Mouse (Mus musculus): ENCODE measurements at regions not wholly inside any gene's neighbourhood (a gene's known extent, or its start where the extent isn't known, plus 50 kb on each side); places are given as distances from the start of the nearest gene placed in this dataset.
A peak's percentile ranks its signal among the peaks of the same experiment; 100 is the strongest.

GRCm38 (mm10) chr4:137160526-137160925 lies 111.9 kb upstream of the Zbtb40 start:
- DNase-seq (ENCODE audit: low spot score in 2 of 2) = no peak

GRCm38 (mm10) chr4:137158201-137158600 lies 109.6 kb upstream of the Zbtb40 start:
- no peak for DNase-seq (ENCODE audit: low spot score in 2 of 2)

- DNase-seq (ENCODE audit: low spot score in 2 of 2) = no peak
These were observed 108.0 kb upstream of the Zbtb40 start for GRCm38 (mm10) chr4:137156441-137157105.

GRCm38 (mm10) chr4:137148756-137149155 lies 100.2 kb upstream of the Zbtb40 start:
- no peak for DNase-seq (ENCODE audit: low spot score in 2 of 2)

- DNase-seq (ENCODE audit: low spot score in 2 of 2) = no peak
These were observed 99.2 kb upstream of the Zbtb40 start for GRCm38 (mm10) chr4:137147795-137148194.

- no peak for DNase-seq (ENCODE audit: low spot score in 2 of 2)
These were observed 97.7 kb upstream of the Zbtb40 start for GRCm38 (mm10) chr4:137146326-137146725.

- no peak for DNase-seq (ENCODE audit: low spot score in 2 of 2)
These were observed 93.7 kb upstream of the Zbtb40 start for GRCm38 (mm10) chr4:137142316-137142715.

GRCm38 (mm10) chr4:137139051-137139705 lies 90.6 kb upstream of the Zbtb40 start:
- no peak for DNase-seq (ENCODE audit: low spot score in 2 of 2)

- no peak for DNase-seq (ENCODE audit: low spot score in 2 of 2)
These were observed 89.5 kb upstream of the Zbtb40 start for GRCm38 (mm10) chr4:137138127-137138526.

GRCm38 (mm10) chr4:137136313-137136712 lies 87.7 kb upstream of the Zbtb40 start:
- no peak for DNase-seq (ENCODE audit: low spot score in 2 of 2)

- no peak for DNase-seq (ENCODE audit: low spot score in 2 of 2)
These were observed 87.2 kb upstream of the Zbtb40 start for GRCm38 (mm10) chr4:137135792-137136191.

- no peak for DNase-seq (ENCODE audit: low spot score in 2 of 2)
These were observed 86.0 kb upstream of the Zbtb40 start for GRCm38 (mm10) chr4:137134553-137134952.

- no peak for DNase-seq (ENCODE audit: low spot score in 2 of 2)
These were observed 85.2 kb upstream of the Zbtb40 start for GRCm38 (mm10) chr4:137133789-137134188.

GRCm38 (mm10) chr4:137130619-137131212 lies 82.1 kb upstream of the Zbtb40 start:
- DNase-seq (ENCODE audit: low spot score in 2 of 2) = no peak

- DNase-seq (ENCODE audit: low spot score in 2 of 2) = no peak
These were observed 79.6 kb upstream of the Zbtb40 start for GRCm38 (mm10) chr4:137128152-137128551.

- DNase-seq (ENCODE audit: low spot score in 2 of 2) = no peak
These were observed 73.1 kb upstream of the Zbtb40 start for GRCm38 (mm10) chr4:137121684-137122083.

- DNase-seq (ENCODE audit: low spot score in 2 of 2) = no peak
These were observed 72.0 kb upstream of the Zbtb40 start for GRCm38 (mm10) chr4:137120597-137120996.

- DNase-seq (ENCODE audit: low spot score in 2 of 2) = no peak
These were observed 69.7 kb upstream of the Zbtb40 start for GRCm38 (mm10) chr4:137118332-137118715.

GRCm38 (mm10) chr4:137117471-137118331 lies 69.1 kb upstream of the Zbtb40 start:
- peak; percentile 9 to 50 for DNase-seq (ENCODE audit: low spot score in 2 of 2)

GRCm38 (mm10) chr4:137115062-137115461 lies 66.5 kb upstream of the Zbtb40 start:
- no peak for DNase-seq (ENCODE audit: low spot score in 2 of 2)

- no peak for DNase-seq (ENCODE audit: low spot score in 2 of 2)
These were observed 61.7 kb upstream of the Zbtb40 start for GRCm38 (mm10) chr4:137110276-137110675.

GRCm38 (mm10) chr4:137104447-137105044 lies 55.9 kb upstream of the Zbtb40 start:
- no peak for DNase-seq (ENCODE audit: low spot score in 2 of 2)

Measured in thymus, postnatal 10 days (tissue).